Mouse (Mus musculus) forebrain, embryonic 10.5 days (tissue): Measurements from ENCODE around the gene Glipr1l2. TPM values are rescaled to one million over a fixed set of nuclear protein-coding genes. Genes with fewer than 3 reads are reported as not detected.
"Not testable (repeated sequence)": the region's sequence is repeated elsewhere in the genome, so short reads cannot be mapped to it uniquely, and the experiment has no call there.

Source experiments
- DNase-seq: peaks from one replicate; pipeline ENCODE4 v3.0.0-alpha.2; 2017; ENCODE audit warnings: low spot score; ENCODE audit errors: extremely low spot score
- H3K27ac ChIP-seq: fragments of 300-500 bp; sonication (generic); 2 replicates; pipeline ENCODE4 v1.5.1; 2016; ENCODE audit warnings: mild to moderate bottlenecking
- H3K27me3 ChIP-seq: fragments of 300-500 bp; sonication (generic); 2 replicates; pipeline ENCODE4 v1.6.1; 2016; ENCODE audit warnings: mild to moderate bottlenecking; ENCODE audit not compliant: poor library complexity, severe bottlenecking
- H3K36me3 ChIP-seq: fragments of 300-500 bp; sonication (generic); replicated peaks from 2 replicates; pipeline ENCODE4 v1.6.1; 2016; ENCODE audit warnings: mild to moderate bottlenecking, moderate library complexity
- H3K4me1 ChIP-seq: fragments of 300-500 bp; sonication (generic); 2 replicates; pipeline ENCODE4 v1.6.1; 2016
- H3K4me3 ChIP-seq: fragments of 300-500 bp; sonication (generic); 2 replicates; pipeline ENCODE4 v1.5.1; 2016; ENCODE audit warnings: mild to moderate bottlenecking, moderate library complexity
- H3K9me3 ChIP-seq: fragments of 300-500 bp; sonication (generic); 2 replicates; pipeline ENCODE4 v1.6.1; 2016; ENCODE audit warnings: mild to moderate bottlenecking, moderate library complexity
- WGBS: fragments of 180-500 bp; shearing (Covaris S2); methylation state at CpG from one replicate; pipeline ENCODE4 v1.1.7; 2016; 5-methylcytosine and 5-hydroxymethylcytosine counted together
- polyA plus RNA-seq: library from polyadenylated mRNA; unstranded; fragments of >200 nt; fragmentation: Nextera tagmentation; extraction: Ambion mirVana; gene quantifications from 2 replicates; pipeline ENCODE4 v1.2.1, GENCODE M21; 2016

The Glipr1l2 gene
- not detected in 2 replicates for polyA plus RNA-seq

GRCm38 (mm10) chr10:112083157-112083556 lies at the start of gene Glipr1l2:
TSS of gene Glipr1l2 (plus strand) at chr10:112083354.
- Histone ChIP-seq H3K27me3 (no peaks in the 10 kb centered on the region), H3K4me3 (no peak within 1 kb of the TSS), H3K27ac (no peak within 1 kb of the TSS), H3K9me3 (no peaks in the 10 kb centered on the region), H3K36me3 (no peaks in the 10 kb centered on the region), H3K4me1 (no peaks in the 10 kb centered on the region)
- no peak for DNase-seq
- 93% methylated on average over 14 of the region's 14 CpGs for WGBS

GRCm38 (mm10) chr10:112043523-112043922 lies 39.6 kb upstream of the Glipr1l2 start:
- H3K4me1 ChIP-seq, H3K4me3 ChIP-seq, H3K27me3 ChIP-seq, H3K27ac ChIP-seq, DNase-seq, H3K9me3 ChIP-seq, H3K36me3 ChIP-seq: not testable (repeated sequence)
- 85% methylated on average over 9 of the region's 9 CpGs for WGBS

DNA sequence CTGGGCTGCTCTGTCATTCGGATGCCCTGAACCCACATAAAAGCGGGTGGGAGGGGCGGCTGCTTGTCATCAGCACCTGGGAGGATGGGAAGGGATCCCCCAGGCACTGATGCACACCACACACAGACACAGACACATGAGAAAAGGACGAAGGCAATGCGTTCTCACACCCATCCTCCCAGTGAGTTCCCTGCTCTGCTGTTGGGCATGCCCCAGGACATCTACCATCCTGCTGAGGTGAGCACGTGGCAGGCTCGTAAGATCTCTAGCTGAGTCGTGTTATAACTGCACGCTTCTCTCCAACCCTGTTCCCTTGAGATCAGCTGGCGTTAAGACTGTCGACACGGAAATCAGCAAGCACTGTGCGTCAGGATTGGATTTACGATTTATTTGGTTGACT lies 38.9 kb upstream of the Glipr1l2 start:
- H3K27me3 ChIP-seq, H3K27ac ChIP-seq, H3K36me3 ChIP-seq, H3K4me3 ChIP-seq, DNase-seq, H3K9me3 ChIP-seq, H3K4me1 ChIP-seq: not testable (repeated sequence)
- 76% methylated on average over 14 of the region's 14 CpGs for WGBS

DNA sequence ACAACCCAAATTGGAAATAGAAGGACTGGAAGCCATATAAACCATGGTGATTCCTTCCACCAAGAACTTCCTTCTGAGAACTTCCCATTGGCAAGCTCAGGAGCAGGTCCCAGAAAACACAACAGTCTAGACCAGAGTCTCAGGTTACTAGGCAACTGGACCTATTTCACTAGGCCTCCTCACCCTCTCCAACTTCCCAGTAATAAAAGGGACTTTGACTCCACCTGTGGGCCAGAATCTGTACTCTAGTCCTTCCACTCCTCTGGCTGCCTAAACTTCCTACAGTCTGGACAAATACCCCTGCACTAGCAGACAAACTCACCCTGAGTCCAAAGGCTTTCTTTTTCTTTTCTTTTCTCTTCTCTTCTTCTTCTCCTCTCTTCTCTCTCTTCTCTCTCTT lies 31.9 kb upstream of the Glipr1l2 start:
- Histone ChIP-seq H3K27me3 (no peaks in the 10 kb centered on the region), H3K27ac (no peak overlapping the region), H3K4me3 (no peak overlapping the region), H3K9me3 (no peaks in the 10 kb centered on the region), H3K36me3 (no peaks in the 10 kb centered on the region), H3K4me1 (no peaks in the 10 kb centered on the region)
- no peak for DNase-seq

DNA sequence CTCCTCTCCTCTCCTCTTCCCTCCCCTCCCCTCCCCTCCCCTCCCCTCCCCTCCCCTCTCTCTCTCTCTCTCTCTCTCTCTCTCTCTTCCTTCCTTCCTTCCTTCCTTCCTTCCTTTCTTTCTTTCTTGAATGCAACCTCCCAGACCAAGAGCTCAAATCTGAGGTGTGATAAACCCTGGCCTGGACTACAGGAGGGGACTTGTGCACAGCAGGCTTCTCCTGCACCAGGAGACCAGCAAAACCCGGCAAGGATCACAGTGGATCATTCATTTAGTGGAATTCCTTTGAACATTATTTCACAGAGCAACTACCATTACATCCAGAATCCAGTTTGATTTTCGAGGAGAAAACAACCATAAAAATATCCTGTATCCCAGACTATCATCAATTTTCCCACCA lies 31.2 kb upstream of the Glipr1l2 start:
- not testable (repeated sequence) for H3K36me3 ChIP-seq, DNase-seq, H3K4me1 ChIP-seq

DNA sequence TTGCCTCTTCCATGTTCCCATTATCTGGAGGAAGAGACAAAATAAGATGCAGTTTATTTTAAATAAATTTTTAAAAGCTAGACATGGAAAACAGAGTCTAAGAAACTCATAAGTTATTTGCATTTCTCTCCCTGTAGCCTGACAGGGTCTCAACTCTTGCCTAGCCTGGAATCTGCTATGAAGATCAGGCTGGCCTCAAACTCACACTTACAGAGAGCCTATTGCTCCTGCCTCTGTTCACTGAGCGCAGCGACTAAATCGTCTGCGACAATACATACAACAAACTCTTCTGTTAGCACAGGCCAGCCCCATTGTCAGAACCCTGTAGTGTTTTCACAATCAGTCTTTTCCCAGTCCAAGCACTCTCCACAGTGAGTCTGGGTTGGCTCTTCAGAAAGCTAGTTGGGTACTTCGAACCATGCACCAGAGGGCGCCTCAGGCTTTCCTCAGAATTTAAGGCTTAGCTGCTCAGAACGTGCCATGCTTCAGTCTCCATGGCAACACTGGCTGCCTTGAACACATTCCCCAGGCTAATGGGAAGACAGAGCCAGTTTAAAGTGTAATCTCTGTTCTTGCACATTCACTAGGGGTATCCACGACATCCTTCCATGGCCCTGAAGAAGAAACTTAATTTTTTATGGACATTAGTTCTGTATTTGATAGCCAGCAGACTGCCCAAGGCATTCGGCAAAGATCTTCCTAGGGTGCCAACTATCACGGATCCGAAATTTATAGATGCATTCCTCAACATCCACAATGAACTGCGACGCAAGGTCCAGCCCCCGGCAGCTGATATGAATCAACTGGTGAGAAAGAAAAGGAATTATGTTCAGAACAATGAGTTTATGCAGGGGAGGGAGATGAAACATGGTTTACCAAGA lies 23.2 kb upstream of the Glipr1l2 start, which contains the start of gene Glipr1l1:
TSS of gene Glipr1l1 (plus strand) at position 488 of the 881 bp plus-strand sequence.
- Histone ChIP-seq H3K9me3 (no peaks in the 10 kb centered on the region), H3K27me3 (no peaks in the 10 kb centered on the region), H3K4me1 (peaks cover 3% of the 10 kb centered on the region; the same call in 1 of the 2 replicates), H3K27ac (no peak within 1 kb of the TSS), H3K4me3 (no peak within 1 kb of the TSS), H3K36me3 (no peaks in the 10 kb centered on the region)
- peak; percentile 72 for DNase-seq
- 53% methylated on average over 14 of the region's 14 CpGs for WGBS

More for the DNA sequence above, 31.2 kb upstream of the Glipr1l2 start:
- H3K27me3 ChIP-seq, H3K9me3 ChIP-seq, H3K27ac ChIP-seq, H3K4me3 ChIP-seq: not testable (repeated sequence)
- WGBS: 80% methylated on average over 2 of the region's 2 CpGs

GRCm38 (mm10) chr10:112060583-112060934 lies 22.6 kb upstream of the Glipr1l2 start:
- H3K4me3 ChIP-seq, H3K27me3 ChIP-seq, H3K9me3 ChIP-seq, DNase-seq, H3K4me1 ChIP-seq, H3K36me3 ChIP-seq, H3K27ac ChIP-seq: not testable (repeated sequence)
- 89% methylated on average over 6 of the region's 6 CpGs for WGBS

DNA sequence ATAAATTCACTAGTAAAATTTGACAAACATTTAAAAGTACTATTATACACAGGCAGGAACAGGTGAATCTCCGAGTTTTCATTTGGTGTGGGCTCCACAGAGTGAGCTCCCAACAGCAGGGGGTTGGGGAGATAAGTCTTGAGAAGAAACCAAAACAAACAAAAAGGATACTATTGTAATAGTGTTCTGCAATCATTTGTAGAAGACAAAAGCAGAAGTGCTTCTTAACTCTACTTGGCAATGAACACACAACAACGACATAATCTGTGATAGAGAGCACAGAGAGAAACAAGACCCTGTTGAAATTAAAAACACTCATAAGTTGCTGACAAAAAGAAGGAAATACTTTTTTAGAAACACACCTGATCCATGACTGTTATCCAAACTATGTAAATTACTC lies 3.1 kb upstream of the Glipr1l2 start:
- H3K4me3 ChIP-seq: no peak overlapping the region
- H3K27ac ChIP-seq: no peak overlapping the region
- no peaks in the 10 kb centered on the region for H3K9me3 ChIP-seq
- WGBS: 51% methylated on average over 2 of the region's 2 CpGs
- H3K36me3 ChIP-seq: no peaks in the 10 kb centered on the region
- no peak for DNase-seq
- H3K27me3 ChIP-seq: no peaks in the 10 kb centered on the region
- no peaks in the 10 kb centered on the region for H3K4me1 ChIP-seq

DNA sequence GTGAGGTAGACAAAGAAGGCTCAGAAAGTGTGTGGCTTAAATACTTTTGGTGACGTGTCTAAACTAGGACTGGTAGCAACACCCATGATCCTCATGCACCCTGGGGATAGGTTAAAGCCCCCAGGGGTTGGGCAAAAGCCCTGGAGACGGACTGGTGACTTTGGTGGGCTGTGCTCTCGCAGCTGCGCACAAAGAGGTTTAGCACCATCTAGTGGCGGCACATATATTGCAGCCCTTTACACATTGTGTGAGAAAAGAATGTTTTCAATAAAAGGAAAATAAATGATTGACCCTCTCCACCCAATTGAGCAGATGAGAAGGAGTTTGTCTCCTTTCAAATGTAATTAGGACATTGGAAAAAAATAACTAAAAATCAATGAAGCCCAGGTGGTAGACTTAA lies 22.6 kb downstream of the Glipr1l2 start:
- H3K4me3 ChIP-seq, H3K4me1 ChIP-seq, H3K36me3 ChIP-seq, H3K27ac ChIP-seq, H3K27me3 ChIP-seq: not testable (repeated sequence)
- peak; percentile 40 for DNase-seq
- peaks cover 17% of the 10 kb centered on the region for H3K9me3 ChIP-seq
- WGBS: 4% methylated on average over 5 of the region's 5 CpGs

DNA sequence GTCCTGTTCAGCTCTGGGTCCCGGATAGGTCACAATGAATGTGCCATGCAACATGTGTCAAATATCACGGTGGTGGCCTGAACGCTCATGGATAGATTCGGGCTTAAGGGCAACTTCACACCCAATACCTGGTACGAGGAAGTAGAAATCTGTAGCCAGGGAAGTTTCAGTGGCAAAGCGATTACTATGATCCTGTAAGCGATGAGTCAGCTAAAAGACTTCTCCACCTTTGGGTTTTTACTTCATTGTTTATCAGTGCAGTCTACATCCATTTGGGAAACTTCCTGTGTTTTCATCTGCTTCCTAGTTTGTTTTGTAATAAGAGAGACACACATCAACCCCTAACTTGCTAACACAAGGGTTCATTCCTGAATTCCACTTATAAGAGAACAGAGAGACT lies 27.2 kb downstream of the Glipr1l2 start:
- Histone ChIP-seq H3K27ac (no peak overlapping the region), H3K9me3 (no peaks in the 10 kb centered on the region), H3K36me3 (no peaks in the 10 kb centered on the region), H3K4me3 (no peak overlapping the region), H3K4me1 (no peaks in the 10 kb centered on the region), H3K27me3 (no peaks in the 10 kb centered on the region)
- no peak for DNase-seq
- 95% methylated on average over 7 of the region's 7 CpGs for WGBS

DNA sequence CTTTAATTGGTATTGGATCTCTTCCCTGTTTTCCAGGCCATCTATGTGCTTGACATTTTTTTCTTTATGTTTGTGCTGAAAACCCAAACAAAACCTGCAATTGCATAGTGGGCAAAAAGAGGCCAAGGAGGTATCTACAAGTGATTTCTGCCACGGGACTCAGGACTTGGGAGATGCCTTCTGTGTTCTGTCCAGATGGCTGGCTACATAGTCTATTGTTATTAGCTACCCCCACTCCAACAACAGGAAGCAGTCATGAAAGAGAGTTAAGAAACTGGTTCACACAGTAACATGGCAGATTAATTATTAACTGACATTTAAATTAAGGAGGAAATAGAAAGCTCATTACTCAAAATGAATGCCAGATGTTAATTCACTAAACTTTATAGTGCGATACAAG lies 41.9 kb downstream of the Glipr1l2 start:
- WGBS: 76% methylated on average over 2 of the region's 2 CpGs
- H3K27me3 ChIP-seq, H3K4me1 ChIP-seq, DNase-seq, H3K4me3 ChIP-seq, H3K36me3 ChIP-seq, H3K27ac ChIP-seq, H3K9me3 ChIP-seq: not testable (repeated sequence)

DNA sequence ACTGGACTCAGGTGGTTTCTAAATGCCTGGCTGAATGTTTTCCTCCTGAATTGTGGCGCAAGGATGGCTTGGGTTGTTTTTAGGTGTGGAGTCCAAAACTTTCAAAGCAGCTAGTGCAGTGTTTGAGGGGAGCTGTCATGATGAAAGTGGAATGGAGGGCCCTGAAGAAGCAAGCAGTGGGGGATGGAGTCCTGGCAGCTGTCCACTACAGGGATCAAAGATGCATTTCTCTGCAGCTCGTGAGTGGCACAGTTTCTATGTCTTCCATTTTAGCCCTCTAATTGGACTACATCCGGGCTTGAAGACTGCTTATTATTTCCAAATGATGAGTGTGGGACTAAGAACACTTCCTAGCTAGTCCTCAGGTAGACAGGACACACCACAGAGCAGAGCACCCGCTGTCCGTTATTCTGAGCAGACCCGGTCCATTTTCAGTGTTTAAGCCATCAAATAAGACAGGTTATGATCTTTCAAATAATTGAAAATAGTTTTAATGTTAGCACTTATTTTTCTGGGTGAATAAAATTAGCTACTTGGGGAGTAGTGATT lies 44.6 kb downstream of the Glipr1l2 start:
- not testable (repeated sequence) for H3K27me3 ChIP-seq, DNase-seq, H3K9me3 ChIP-seq, H3K4me3 ChIP-seq, H3K27ac ChIP-seq, H3K36me3 ChIP-seq, H3K4me1 ChIP-seq
- 81% methylated on average over 6 of the region's 6 CpGs for WGBS

DNA sequence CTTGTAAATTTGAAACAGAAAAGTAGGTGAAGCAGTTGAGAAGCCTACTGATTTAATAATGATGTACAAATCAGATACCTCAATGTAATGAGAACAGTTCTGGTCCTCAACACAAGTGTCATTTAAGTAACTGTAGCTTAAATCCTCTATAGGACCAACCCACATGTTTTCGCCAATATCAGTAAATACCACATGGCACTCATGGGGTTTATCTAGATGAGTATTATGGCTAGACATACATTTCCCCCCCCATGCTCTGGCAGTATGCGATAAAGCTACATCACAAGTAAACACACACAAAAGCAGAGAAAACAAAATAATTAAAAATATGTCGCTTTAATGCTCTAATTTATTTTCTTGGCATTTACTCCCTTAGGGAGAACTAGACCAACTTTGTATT lies 49.0 kb downstream of the Glipr1l2 start:
- Histone ChIP-seq H3K36me3 (no peaks in the 10 kb centered on the region), H3K4me3 (no peak overlapping the region), H3K27ac (no peak overlapping the region), H3K27me3 (no peaks in the 10 kb centered on the region), H3K9me3 (no peaks in the 10 kb centered on the region), H3K4me1 (no peaks in the 10 kb centered on the region)
- no peak for DNase-seq
- 91% methylated on average over 3 of the region's 3 CpGs for WGBS
